Mouse (Mus musculus): Measurements from ENCODE around the gene Trpm4. TPM values are rescaled to one million over a fixed set of nuclear protein-coding genes. Genes with fewer than 3 reads are reported as not detected.
A peak's percentile ranks its signal among the peaks of the same experiment; 100 is the strongest.

Trpm4 gene
- total and polyA plus RNA-seq, 3 experiments, result 9.3 to 17.6 (median 12.0) TPM

DNA sequence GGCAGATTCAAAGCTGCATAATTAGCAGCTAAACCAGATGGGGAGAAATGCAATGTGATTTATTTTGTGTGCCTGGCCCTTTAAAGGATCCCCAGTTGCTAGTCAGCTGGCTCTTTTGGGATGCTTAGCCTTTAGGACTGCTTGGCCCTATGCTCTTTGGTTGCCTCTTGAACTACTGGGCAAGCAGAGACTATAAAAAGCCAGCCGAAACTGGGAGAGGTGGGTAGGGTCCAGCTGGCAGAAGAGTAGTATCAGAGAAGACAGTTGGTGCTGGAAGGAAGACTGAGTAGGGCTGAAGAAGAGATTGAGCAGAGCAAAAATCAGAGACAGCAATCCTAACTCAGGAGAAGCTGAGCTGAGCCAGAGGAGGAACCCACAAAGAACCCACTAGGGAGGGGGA, 37.0 kb downstream of the Trpm4 start:
- TF ChIP-seq ZNF384 (IDR thresholded peaks at IDR 0.05; ENCODE audit: low read depth, low read length) (no peak), BHLHE40 (IDR thresholded peaks at IDR 0.05; ENCODE audit: low read depth, low read length) (no peak), ZMIZ1 (IDR thresholded peaks at IDR 0.05; ENCODE audit: low read depth, low read length) (no peak), TCF12 (IDR thresholded peaks at IDR 0.05; ENCODE audit: low read depth, low read length) (no peak), ZKSCAN1 (IDR thresholded peaks at IDR 0.05; ENCODE audit: borderline replicate concordance, low read depth, low read length) (no peak), ZC3H11A (IDR thresholded peaks at IDR 0.05; ENCODE audit: low read depth, low read length) (no peak), MXI1 (IDR thresholded peaks at IDR 0.05; ENCODE audit: low read depth, low read length) (no peak), SIN3A (IDR thresholded peaks at IDR 0.05; ENCODE audit: low read length) (no peak), JUND (conservative IDR thresholded peaks at IDR 0.05; ENCODE audit: low read depth, low read length) (no peak)
- Histone ChIP-seq H3K36me3 (replicated peaks in 1 of 2; ENCODE audit: control insufficient read depth in 1 of 2, insufficient read depth in 1 of 2, low read length in 1 of 2) (no peaks in the 10 kb centered on the region), H3K4me2 (ENCODE audit: insufficient read depth, low read depth, poor library complexity, severe bottlenecking) (no peak overlapping the region), H3K27ac (ENCODE audit: insufficient read depth, low read depth) (no peak overlapping the region), H3K4me3 (replicated peaks in 1 of 3; ENCODE audit: low read depth in 2 of 3, low read length in 2 of 3, poor library complexity in 1 of 3) (no peak overlapping the region), H3K9ac (ENCODE audit: insufficient read depth, low read depth) (no peak overlapping the region), H3K9me3 (replicated peaks; ENCODE audit: low read length) (peaks cover 3% of the 10 kb centered on the region), H3K4me1 (ENCODE audit: control insufficient read depth in 1 of 2, insufficient read depth in 2 of 2) (peaks cover 0 to 9% of the 10 kb centered on the region in 2 experiments; a peak in 1 of 4 replicates), H3K27me3 (replicated peaks) (peaks cover 16% of the 10 kb centered on the region), H3K79me2 (replicated peaks; ENCODE audit: control insufficient read depth, extremely low read depth, insufficient read depth, poor library complexity, severe bottlenecking) (no peaks in the 10 kb centered on the region)
- in situ Hi-C loops (cut with MboI; ENCODE audit: low pct_ligation_motif_present, low pct_unique_long_range_greater_than_20kb, low sequenced_read_pairs) (no loop called here), dilution Hi-C loops (cut with MboI; ENCODE audit: extremely low pct_ligation_motif_present, extremely low pct_unique_long_range_greater_than_20kb, low sequenced_read_pairs) (no loop called here)
- no peak for DNase-seq (ENCODE audit: extremely low read depth)

DNA sequence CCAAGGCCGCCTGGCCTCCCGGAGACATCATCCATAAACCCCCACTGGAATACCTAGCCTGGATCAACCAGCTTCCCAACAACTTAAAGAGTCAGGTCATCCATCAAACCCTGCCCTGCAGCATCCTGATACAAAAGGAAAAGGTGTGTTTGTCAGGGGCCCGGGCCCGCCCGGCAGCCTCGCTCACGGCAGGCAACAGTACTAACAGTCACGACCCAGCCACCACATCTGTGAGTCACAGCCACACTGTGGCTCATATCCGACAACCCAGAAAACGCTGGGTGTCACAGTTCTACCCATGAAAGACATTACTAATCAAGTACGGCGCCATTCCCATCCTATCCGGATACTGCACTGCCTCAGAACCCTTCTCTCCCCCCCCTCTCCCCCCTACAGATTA, 47.1 kb downstream of the Trpm4 start:
- no peak for DNase-seq (ENCODE audit: extremely low read depth)
- no peak overlapping the region for H3K27ac ChIP-seq (ENCODE audit: insufficient read depth, low read depth)
- dilution Hi-C loops (cut with MboI; ENCODE audit: extremely low pct_ligation_motif_present, extremely low pct_unique_long_range_greater_than_20kb, low sequenced_read_pairs), result no loop called here
- no peak overlapping the region for H3K9ac ChIP-seq (ENCODE audit: insufficient read depth, low read depth)
- H3K27me3 ChIP-seq (replicated peaks), result peaks cover 40% of the 10 kb centered on the region
- H3K4me2 ChIP-seq (ENCODE audit: insufficient read depth, low read depth, poor library complexity, severe bottlenecking), result no peak overlapping the region
- TF ChIP-seq MEF2A (IDR thresholded peaks at IDR 0.05; ENCODE audit: borderline replicate concordance, low read depth, low read length), result no peak
- TF ChIP-seq CHD1 (IDR thresholded peaks at IDR 0.05; ENCODE audit: low read depth, low read length), result no peak
- no peak for TF ChIP-seq MAZ (IDR thresholded peaks at IDR 0.05; ENCODE audit: low read depth, low read length)
- TF ChIP-seq UBTF (IDR thresholded peaks at IDR 0.05; ENCODE audit: low read depth, low read length), result no peak
- in situ Hi-C loops (cut with MboI; ENCODE audit: low pct_ligation_motif_present, low pct_unique_long_range_greater_than_20kb, low sequenced_read_pairs), result no loop called here
- no peak overlapping the region for H3K4me3 ChIP-seq (replicated peaks in 1 of 3; ENCODE audit: low read depth in 2 of 3, low read length in 2 of 3, poor library complexity in 1 of 3)
- H3K9me3 ChIP-seq (replicated peaks; ENCODE audit: low read length), result peaks cover 8% of the 10 kb centered on the region
- H3K4me1 ChIP-seq (ENCODE audit: control insufficient read depth in 1 of 2, insufficient read depth in 2 of 2), result peaks cover 0 to 2% of the 10 kb centered on the region in 2 experiments; a peak in 1 of 4 replicates
- no peaks in the 10 kb centered on the region for H3K36me3 ChIP-seq (replicated peaks in 1 of 2; ENCODE audit: control insufficient read depth in 1 of 2, insufficient read depth in 1 of 2, low read length in 1 of 2)
- H3K79me2 ChIP-seq (replicated peaks; ENCODE audit: control insufficient read depth, extremely low read depth, insufficient read depth, poor library complexity, severe bottlenecking), result no peaks in the 10 kb centered on the region

DNA sequence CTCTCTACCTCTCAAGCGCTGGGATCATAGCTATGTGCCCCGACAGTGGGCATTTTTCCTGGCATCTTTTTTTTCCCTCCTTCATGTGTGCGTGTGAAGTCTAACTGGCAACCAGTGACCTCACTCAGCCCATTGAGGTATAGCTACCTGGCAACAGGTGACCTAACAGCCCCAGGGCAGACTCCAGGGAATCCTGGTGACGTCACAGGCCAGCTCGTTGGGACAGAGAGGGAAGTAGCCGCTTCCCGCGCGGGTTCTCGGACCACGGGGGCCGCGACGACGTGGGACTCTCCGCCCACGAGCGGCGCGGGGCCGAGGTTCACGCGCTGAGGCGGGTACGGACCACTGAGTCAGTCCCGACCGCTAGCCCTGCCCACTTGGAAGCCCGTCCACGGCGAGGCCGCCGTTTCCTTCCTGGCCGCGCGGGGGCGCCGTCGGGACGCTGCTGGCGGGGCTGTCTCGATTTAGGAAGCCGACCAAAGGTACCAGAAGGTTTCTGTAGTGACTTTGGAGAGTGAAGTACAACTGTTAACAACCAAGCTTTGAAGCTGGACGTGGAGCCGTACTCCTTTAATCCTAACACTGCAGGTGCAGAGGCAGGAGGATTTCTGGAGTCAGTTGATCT, 56.3 kb downstream of the Trpm4 start, which contains the start of gene Slc6a21:
TSS of gene Slc6a21 (plus strand) at position 378 of the 625 bp plus-strand sequence.
- in situ Hi-C loops (cut with MboI; ENCODE audit: low pct_ligation_motif_present, low pct_unique_long_range_greater_than_20kb, low sequenced_read_pairs) (no loop called here), dilution Hi-C loops (cut with MboI; ENCODE audit: extremely low pct_ligation_motif_present, extremely low pct_unique_long_range_greater_than_20kb, low sequenced_read_pairs) (no loop called here)
- Histone ChIP-seq H3K4me3 (replicated peaks in 1 of 3; ENCODE audit: low read depth in 2 of 3, low read length in 2 of 3, poor library complexity in 1 of 3) (peak within 1 kb of the TSS; percentile 30 to 52 (median 37)), H3K9me3 (replicated peaks; ENCODE audit: low read length) (no peaks in the 10 kb centered on the region), H3K4me1 (ENCODE audit: control insufficient read depth in 1 of 2, insufficient read depth in 2 of 2) (peaks cover 3 to 27% of the 10 kb centered on the region in 2 experiments; a peak in 3 of 4 replicates), H3K27me3 (replicated peaks) (peaks cover 10% of the 10 kb centered on the region), H3K79me2 (replicated peaks; ENCODE audit: control insufficient read depth, extremely low read depth, insufficient read depth, poor library complexity, severe bottlenecking) (no peaks in the 10 kb centered on the region), H3K27ac (ENCODE audit: insufficient read depth, low read depth) (no peak within 1 kb of the TSS), H3K9ac (ENCODE audit: insufficient read depth, low read depth) (no peak within 1 kb of the TSS), H3K36me3 (replicated peaks in 1 of 2; ENCODE audit: control insufficient read depth in 1 of 2, insufficient read depth in 1 of 2, low read length in 1 of 2) (no peaks in the 10 kb centered on the region), H3K4me2 (ENCODE audit: insufficient read depth, low read depth, poor library complexity, severe bottlenecking) (peak within 1 kb of the TSS; percentile 40)
- TF ChIP-seq RAD21 (IDR thresholded peaks at IDR 0.05; ENCODE audit: low read depth, low read length), result peak; percentile 70
- TF ChIP-seq IRF4 (IDR thresholded peaks at IDR 0.05; ENCODE audit: low read depth, low read length), result 0 out of 2 replicates have a peak, but pooled peaks have one; percentile 15
- no peak for TF ChIP-seq RCOR1 (conservative IDR thresholded peaks at IDR 0.05; ENCODE audit: low read depth, low read length)
- TF ChIP-seq ELF1 (IDR thresholded peaks at IDR 0.05; ENCODE audit: low read depth, low read length), result 0 out of 2 replicates have a peak, but pooled peaks have one; percentile 18
- TF ChIP-seq SMC3 (IDR thresholded peaks at IDR 0.05; ENCODE audit: low read depth, low read length), result peak; percentile 72
- no peak for TF ChIP-seq TCF12 (IDR thresholded peaks at IDR 0.05; ENCODE audit: low read depth, low read length)
- TF ChIP-seq NRF1 (IDR thresholded peaks at IDR 0.05; ENCODE audit: low read depth, low read length), result 0 out of 2 replicates have a peak, but pooled peaks have one; percentile 17
- peak; percentile 43 to 88; a peak in 2 of 4 replicates for TF ChIP-seq CTCF (conservative IDR thresholded peaks at IDR 0.05 in 1 of 2, IDR thresholded peaks at IDR 0.05 in 1 of 2; ENCODE audit: low read depth in 2 of 2, low read length in 2 of 2)
- no peak for TF ChIP-seq PAX5 (IDR thresholded peaks at IDR 0.05; ENCODE audit: low read length)
- TF ChIP-seq POLR2AphosphoS2 (IDR thresholded peaks at IDR 0.05; ENCODE audit: low read depth, low read length), result no peak
- peak; percentile 57 for DNase-seq (ENCODE audit: extremely low read depth)
